Mouse (Mus musculus): ENCODE results near the gene Fstl5. TPM values are rescaled to one million over a fixed set of nuclear protein-coding genes. Genes with fewer than 3 reads are reported as not detected.

Gene Fstl5
- polyA plus RNA-seq, 1 experiment from 2014 or later, result 0.53 TPM

DNA sequence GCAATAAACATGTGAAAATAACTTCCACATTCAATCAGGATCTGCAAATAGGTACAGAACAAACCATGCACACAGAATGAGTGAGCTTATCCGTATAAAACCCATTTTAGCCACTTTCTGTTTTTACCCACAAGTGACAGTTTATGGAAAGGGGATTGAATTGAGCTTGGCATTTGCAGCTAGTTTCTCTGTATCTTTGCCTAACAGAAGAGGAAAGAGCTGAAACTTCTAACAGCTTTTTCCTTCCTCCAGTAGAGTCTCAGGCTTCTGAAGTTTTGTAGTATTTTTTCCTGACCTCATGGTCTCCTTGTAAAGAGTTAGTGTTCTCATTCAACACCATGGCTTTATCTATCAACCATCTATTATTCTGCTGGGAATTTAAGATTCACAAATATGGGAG, 177.3 kb downstream of the Fstl5 start:
- Histone ChIP-seq H3K9me3 (ENCODE audit: control insufficient read depth, low read length) (no peaks in the 10 kb centered on the region), H3K4me2 (ENCODE audit: low read depth, low read length) (no peak overlapping the region), H3K36me3 (ENCODE audit: control insufficient read depth, insufficient read depth, low read length) (no peaks in the 10 kb centered on the region), H3K4me1 (replicated peaks; ENCODE audit: control insufficient read depth, insufficient read depth, low read length) (no peaks in the 10 kb centered on the region), H3K27me3 (ENCODE audit: control insufficient read depth, insufficient read depth, low read depth, low read length) (no peaks in the 10 kb centered on the region), H3K4me3 (ENCODE audit: low read length) (no peak overlapping the region), H3K27ac (ENCODE audit: low read length) (no peak overlapping the region), H3K9ac (ENCODE audit: low read length) (no peak overlapping the region)
- ATAC-seq (ENCODE audit: low read depth), result no peak
- WGBS, result 74% methylated on average over 1 of the region's 1 CpGs

GRCm38 (mm10) chr3:76292993-76293392, 218.9 kb downstream of the Fstl5 start:
- no peak overlapping the region for H3K4me2 ChIP-seq (ENCODE audit: low read depth, low read length)
- H3K27ac ChIP-seq (ENCODE audit: low read length), result no peak overlapping the region
- no peak overlapping the region for H3K9ac ChIP-seq (ENCODE audit: low read length)
- no peaks in the 10 kb centered on the region for H3K4me1 ChIP-seq (replicated peaks; ENCODE audit: control insufficient read depth, insufficient read depth, low read length)
- ATAC-seq (ENCODE audit: low read depth), result no peak
- no peak overlapping the region for H3K4me3 ChIP-seq (ENCODE audit: low read length)
- H3K27me3 ChIP-seq (ENCODE audit: control insufficient read depth, insufficient read depth, low read depth, low read length), result no peaks in the 10 kb centered on the region
- 57% methylated on average over 1 of the region's 1 CpGs for WGBS
- no peaks in the 10 kb centered on the region for H3K9me3 ChIP-seq (ENCODE audit: control insufficient read depth, low read length)
- no peaks in the 10 kb centered on the region for H3K36me3 ChIP-seq (ENCODE audit: control insufficient read depth, insufficient read depth, low read length)

- ATAC-seq (ENCODE audit: low read depth), result no peak
- Histone ChIP-seq H3K36me3 (ENCODE audit: control insufficient read depth, insufficient read depth, low read length) (no peaks in the 10 kb centered on the region), H3K9ac (ENCODE audit: low read length) (no peak overlapping the region), H3K27ac (ENCODE audit: low read length) (peak overlapping the region; percentile 31; the same call in 1 of the 2 replicates), H3K4me3 (ENCODE audit: low read length) (no peak overlapping the region), H3K4me2 (ENCODE audit: low read depth, low read length) (no peak overlapping the region), H3K4me1 (replicated peaks; ENCODE audit: control insufficient read depth, insufficient read depth, low read length) (no peaks in the 10 kb centered on the region), H3K27me3 (ENCODE audit: control insufficient read depth, insufficient read depth, low read depth, low read length) (no peaks in the 10 kb centered on the region), H3K9me3 (ENCODE audit: control insufficient read depth, low read length) (no peaks in the 10 kb centered on the region)
- 32% methylated on average over 1 of the region's 1 CpGs for WGBS
Observed at GRCm38 (mm10) chr3:76294394-76294793, 220.3 kb downstream of the Fstl5 start.

- Histone ChIP-seq H3K4me3 (ENCODE audit: low read length) (no peak overlapping the region), H3K9ac (ENCODE audit: low read length) (no peak overlapping the region), H3K36me3 (ENCODE audit: control insufficient read depth, insufficient read depth, low read length) (no peaks in the 10 kb centered on the region), H3K4me2 (ENCODE audit: low read depth, low read length) (no peak overlapping the region), H3K27me3 (ENCODE audit: control insufficient read depth, insufficient read depth, low read depth, low read length) (no peaks in the 10 kb centered on the region), H3K27ac (ENCODE audit: low read length) (no peak overlapping the region), H3K4me1 (replicated peaks; ENCODE audit: control insufficient read depth, insufficient read depth, low read length) (no peaks in the 10 kb centered on the region), H3K9me3 (ENCODE audit: control insufficient read depth, low read length) (no peaks in the 10 kb centered on the region)
- 95% methylated on average over 2 of the region's 2 CpGs for WGBS
- no peak for ATAC-seq (ENCODE audit: low read depth)
Observed at GRCm38 (mm10) chr3:76301026-76301773, 227.1 kb downstream of the Fstl5 start.

DNA sequence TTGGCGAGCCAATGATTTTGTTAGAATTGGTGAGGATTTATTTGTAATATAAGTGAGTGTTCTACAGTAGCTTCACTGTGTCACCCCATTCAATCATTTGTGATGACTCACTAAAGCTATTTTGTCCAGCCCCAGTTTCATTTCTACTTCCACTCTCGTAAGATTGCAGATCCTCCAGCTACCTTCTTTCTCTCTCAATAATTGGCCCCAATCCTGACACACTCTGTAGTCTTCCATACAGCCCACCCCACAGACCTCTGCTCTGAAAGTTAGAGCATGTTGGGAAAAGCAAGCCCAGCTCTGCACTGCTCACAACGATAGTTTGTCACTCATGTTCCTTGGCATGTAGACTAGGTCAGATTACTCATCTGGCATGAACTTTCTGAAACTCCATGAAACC, 242.9 kb downstream of the Fstl5 start:
- WGBS, result 78% methylated on average over 3 of the region's 3 CpGs

GRCm38 (mm10) chr3:76319531-76319930, 245.5 kb downstream of the Fstl5 start:
- Histone ChIP-seq H3K27me3 (ENCODE audit: control insufficient read depth, insufficient read depth, low read depth, low read length) (no peaks in the 10 kb centered on the region), H3K27ac (ENCODE audit: low read length) (no peak overlapping the region), H3K4me1 (replicated peaks; ENCODE audit: control insufficient read depth, insufficient read depth, low read length) (no peaks in the 10 kb centered on the region), H3K4me3 (ENCODE audit: low read length) (no peak overlapping the region), H3K9me3 (ENCODE audit: control insufficient read depth, low read length) (no peaks in the 10 kb centered on the region), H3K36me3 (ENCODE audit: control insufficient read depth, insufficient read depth, low read length) (no peaks in the 10 kb centered on the region), H3K9ac (ENCODE audit: low read length) (no peak overlapping the region), H3K4me2 (ENCODE audit: low read depth, low read length) (no peak overlapping the region)
- WGBS, result 87% methylated on average over 4 of the region's 4 CpGs
- ATAC-seq (ENCODE audit: low read depth), result no peak

More for the DNA sequence above, 242.9 kb downstream of the Fstl5 start:
- no peak for ATAC-seq (ENCODE audit: low read depth)
- no peaks in the 10 kb centered on the region for H3K9me3 ChIP-seq (ENCODE audit: control insufficient read depth, low read length)
- no peaks in the 10 kb centered on the region for H3K36me3 ChIP-seq (ENCODE audit: control insufficient read depth, insufficient read depth, low read length)
- H3K4me3 ChIP-seq (ENCODE audit: low read length), result no peak overlapping the region
- no peaks in the 10 kb centered on the region for H3K27me3 ChIP-seq (ENCODE audit: control insufficient read depth, insufficient read depth, low read depth, low read length)
- H3K9ac ChIP-seq (ENCODE audit: low read length), result no peak overlapping the region
- no peak overlapping the region for H3K4me2 ChIP-seq (ENCODE audit: low read depth, low read length)
- H3K27ac ChIP-seq (ENCODE audit: low read length), result no peak overlapping the region
- no peaks in the 10 kb centered on the region for H3K4me1 ChIP-seq (replicated peaks; ENCODE audit: control insufficient read depth, insufficient read depth, low read length)

DNA sequence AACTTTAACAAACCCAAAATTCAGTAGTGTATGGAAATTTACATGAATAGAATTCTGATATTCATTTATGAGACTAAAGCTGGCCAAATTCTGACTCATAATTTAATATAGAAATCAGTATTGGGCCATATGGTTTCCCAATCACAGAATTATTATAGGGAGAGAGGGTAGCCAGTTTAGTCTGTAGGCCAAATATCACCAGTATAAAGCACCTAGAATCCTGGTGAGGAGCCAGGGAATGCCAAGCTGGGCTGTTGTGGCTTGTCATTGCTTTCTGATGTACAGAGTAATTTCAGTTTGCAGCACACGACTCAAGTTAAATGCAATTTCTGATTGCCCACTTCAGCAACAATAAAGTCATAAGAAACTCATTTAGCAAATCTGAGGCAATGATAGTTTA, 248.4 kb downstream of the Fstl5 start:
- Histone ChIP-seq H3K4me3 (ENCODE audit: low read length) (no peak overlapping the region), H3K27me3 (ENCODE audit: control insufficient read depth, insufficient read depth, low read depth, low read length) (no peaks in the 10 kb centered on the region), H3K27ac (ENCODE audit: low read length) (no peak overlapping the region), H3K36me3 (ENCODE audit: control insufficient read depth, insufficient read depth, low read length) (no peaks in the 10 kb centered on the region), H3K4me2 (ENCODE audit: low read depth, low read length) (no peak overlapping the region), H3K9me3 (ENCODE audit: control insufficient read depth, low read length) (no peaks in the 10 kb centered on the region), H3K4me1 (replicated peaks; ENCODE audit: control insufficient read depth, insufficient read depth, low read length) (no peaks in the 10 kb centered on the region), H3K9ac (ENCODE audit: low read length) (no peak overlapping the region)
- WGBS, result 87% methylated on average over 1 of the region's 1 CpGs
- ATAC-seq (ENCODE audit: low read depth), result no peak

- Histone ChIP-seq H3K9ac (ENCODE audit: low read length) (no peak overlapping the region), H3K4me3 (ENCODE audit: low read length) (no peak overlapping the region), H3K36me3 (ENCODE audit: control insufficient read depth, insufficient read depth, low read length) (no peaks in the 10 kb centered on the region), H3K4me1 (replicated peaks; ENCODE audit: control insufficient read depth, insufficient read depth, low read length) (no peaks in the 10 kb centered on the region), H3K4me2 (ENCODE audit: low read depth, low read length) (no peak overlapping the region), H3K27me3 (ENCODE audit: control insufficient read depth, insufficient read depth, low read depth, low read length) (no peaks in the 10 kb centered on the region), H3K27ac (ENCODE audit: low read length) (no peak overlapping the region), H3K9me3 (ENCODE audit: control insufficient read depth, low read length) (no peaks in the 10 kb centered on the region)
- WGBS, result 38% methylated on average over 4 of the region's 4 CpGs
- peak; percentile 52; the same call in 1 of the 2 replicates for ATAC-seq (ENCODE audit: low read depth)
Observed at GRCm38 (mm10) chr3:76336922-76337321, 262.9 kb downstream of the Fstl5 start.

DNA sequence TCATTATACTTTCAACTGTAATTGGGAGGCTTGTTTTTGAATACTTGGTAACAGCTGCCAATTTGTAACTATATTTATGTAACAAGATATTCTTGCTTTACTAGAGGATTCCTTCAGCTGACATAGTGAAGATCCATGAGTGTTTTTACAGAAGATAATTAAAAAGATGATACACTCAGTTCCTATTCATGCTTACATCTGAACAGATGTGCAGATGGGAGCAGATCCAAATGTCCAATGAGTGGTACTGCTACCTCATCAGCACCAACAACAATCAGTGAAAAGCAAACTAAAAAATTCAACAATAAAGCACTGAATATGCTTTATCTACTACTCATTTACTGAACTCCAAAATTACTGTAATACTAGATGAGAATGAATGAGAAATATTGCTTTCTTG, 292.9 kb downstream of the Fstl5 start:
- H3K4me1 ChIP-seq (replicated peaks; ENCODE audit: control insufficient read depth, insufficient read depth, low read length), result no peaks in the 10 kb centered on the region
- no peak overlapping the region for H3K27ac ChIP-seq (ENCODE audit: low read length)
- no peak overlapping the region for H3K9ac ChIP-seq (ENCODE audit: low read length)
- H3K4me2 ChIP-seq (ENCODE audit: low read depth, low read length), result no peak overlapping the region
- H3K36me3 ChIP-seq (ENCODE audit: control insufficient read depth, insufficient read depth, low read length), result no peaks in the 10 kb centered on the region
- ATAC-seq (ENCODE audit: low read depth), result no peak
- no peaks in the 10 kb centered on the region for H3K9me3 ChIP-seq (ENCODE audit: control insufficient read depth, low read length)
- H3K4me3 ChIP-seq (ENCODE audit: low read length), result no peak overlapping the region
- H3K27me3 ChIP-seq (ENCODE audit: control insufficient read depth, insufficient read depth, low read depth, low read length), result no peaks in the 10 kb centered on the region

DNA sequence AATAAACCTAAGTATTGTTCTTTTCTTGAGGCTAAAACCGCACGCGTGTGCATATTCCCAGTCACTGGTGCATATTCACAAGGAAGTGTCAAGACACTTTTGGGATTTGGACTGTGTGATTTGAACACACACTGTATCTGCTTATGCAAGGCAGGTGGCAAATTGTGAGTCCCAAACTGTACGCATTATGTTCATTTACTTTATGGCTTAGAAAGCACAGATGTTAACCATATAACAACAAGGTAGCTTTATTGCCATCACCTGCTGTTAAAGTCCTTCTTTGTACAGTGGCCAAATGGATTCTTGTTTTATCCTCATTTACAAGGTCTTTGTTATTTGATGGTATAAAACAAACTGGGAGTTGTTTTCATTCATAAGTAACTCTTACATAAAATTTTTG, 295.8 kb downstream of the Fstl5 start:
- H3K4me3 ChIP-seq (ENCODE audit: low read length), result no peak overlapping the region
- no peak overlapping the region for H3K27ac ChIP-seq (ENCODE audit: low read length)
- 93% methylated on average over 4 of the region's 4 CpGs for WGBS
- no peak for ATAC-seq (ENCODE audit: low read depth)
- H3K9ac ChIP-seq (ENCODE audit: low read length), result no peak overlapping the region
- no peaks in the 10 kb centered on the region for H3K9me3 ChIP-seq (ENCODE audit: control insufficient read depth, low read length)
- H3K36me3 ChIP-seq (ENCODE audit: control insufficient read depth, insufficient read depth, low read length), result no peaks in the 10 kb centered on the region
- no peak overlapping the region for H3K4me2 ChIP-seq (ENCODE audit: low read depth, low read length)
- H3K4me1 ChIP-seq (replicated peaks; ENCODE audit: control insufficient read depth, insufficient read depth, low read length), result no peaks in the 10 kb centered on the region
- H3K27me3 ChIP-seq (ENCODE audit: control insufficient read depth, insufficient read depth, low read depth, low read length), result no peaks in the 10 kb centered on the region
